Mouse (Mus musculus) layer of hippocampus, postnatal 25 days (tissue): ENCODE data around the gene Uck2. TPM values are rescaled to one million over a fixed set of nuclear protein-coding genes. Genes with fewer than 3 reads are reported as not detected.

Experiments used
- DNase-seq, 2 experiments: peaks; one replicate each; pipeline ENCODE4 v3.0.0; 2022; ENCODE audit warnings: mixed read lengths in 2 of 2, low spot score in 1 of 2; ENCODE audit errors: extremely low spot score in 1 of 2
- microRNA-seq, 2 experiments: library from miRNA; unstranded; fragments of <30 nt; microRNA quantifications; one replicate each; pipeline ENCODE4 v1.2.0; 2021
- total RNA-seq, 2 experiments: library from RNA; stranded (reverse); gene quantifications; 2 replicates each; pipeline ENCODE4 v1.2.3; 2021

Uck2 gene
- total RNA-seq, 2 experiments from 2014 or later, result 45.5 to 47.3 TPM

DNA sequence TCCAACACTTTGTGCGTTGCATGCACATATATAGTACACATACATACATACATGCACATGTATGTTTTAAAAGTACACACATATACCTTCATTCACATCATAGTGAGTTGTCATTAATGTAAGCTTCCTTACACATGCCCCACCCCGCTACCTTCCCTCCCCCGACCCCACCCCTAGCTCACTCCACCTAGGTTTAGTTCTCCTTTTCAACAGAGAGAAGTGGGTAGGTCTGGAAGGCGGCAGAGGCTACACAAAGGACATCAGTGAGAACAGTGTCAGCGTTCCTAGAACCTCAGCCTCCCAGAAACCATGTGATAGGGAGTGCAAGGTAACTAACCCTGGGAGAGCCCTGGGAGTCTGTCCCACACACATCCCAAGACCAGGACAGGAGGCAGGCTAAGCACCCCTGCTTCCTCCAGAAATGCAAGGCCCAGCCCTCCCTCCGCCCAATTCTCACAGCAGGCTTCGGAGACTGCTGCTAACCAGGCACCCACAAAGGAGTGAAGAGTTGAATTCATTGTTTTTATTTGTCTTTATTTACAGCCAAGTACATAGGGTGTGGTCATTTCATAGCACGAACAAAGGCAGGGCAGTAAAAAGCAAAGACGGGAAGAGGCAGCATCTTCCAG lies 62.6 kb downstream of the Uck2 start:
- no peak for DNase-seq

GRCm38 (mm10) chr1:167220303-167221174 lies 64.6 kb downstream of the Uck2 start:
- peak; percentile 77 to 94 for DNase-seq

- DNase-seq, result no peak
Observed at GRCm38 (mm10) chr1:167215460-167215859, 69.7 kb downstream of the Uck2 start.

DNA sequence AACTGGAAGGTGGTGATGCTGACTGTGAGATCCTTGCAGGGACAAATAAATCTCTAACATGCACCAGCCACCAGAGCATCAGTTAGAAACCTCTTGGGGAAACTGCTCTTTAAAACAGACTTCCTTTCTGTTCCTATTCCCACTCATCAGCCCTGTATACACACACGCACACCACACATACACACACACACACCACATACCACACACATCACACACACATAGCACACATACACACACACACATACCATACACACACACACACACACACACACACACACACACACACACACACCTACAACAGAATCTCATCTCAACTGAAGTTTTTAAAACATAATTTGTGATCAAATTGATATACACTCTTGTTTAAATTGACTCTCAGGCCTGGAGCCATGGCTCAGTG lies 72.4 kb downstream of the Uck2 start:
- no peak for DNase-seq

- DNase-seq, result peak; percentile 56 to 77
Observed at GRCm38 (mm10) chr1:167211979-167212614, 73.0 kb downstream of the Uck2 start.

GRCm38 (mm10) chr1:167208816-167209215 lies 76.3 kb downstream of the Uck2 start:
- DNase-seq, result no peak

DNA sequence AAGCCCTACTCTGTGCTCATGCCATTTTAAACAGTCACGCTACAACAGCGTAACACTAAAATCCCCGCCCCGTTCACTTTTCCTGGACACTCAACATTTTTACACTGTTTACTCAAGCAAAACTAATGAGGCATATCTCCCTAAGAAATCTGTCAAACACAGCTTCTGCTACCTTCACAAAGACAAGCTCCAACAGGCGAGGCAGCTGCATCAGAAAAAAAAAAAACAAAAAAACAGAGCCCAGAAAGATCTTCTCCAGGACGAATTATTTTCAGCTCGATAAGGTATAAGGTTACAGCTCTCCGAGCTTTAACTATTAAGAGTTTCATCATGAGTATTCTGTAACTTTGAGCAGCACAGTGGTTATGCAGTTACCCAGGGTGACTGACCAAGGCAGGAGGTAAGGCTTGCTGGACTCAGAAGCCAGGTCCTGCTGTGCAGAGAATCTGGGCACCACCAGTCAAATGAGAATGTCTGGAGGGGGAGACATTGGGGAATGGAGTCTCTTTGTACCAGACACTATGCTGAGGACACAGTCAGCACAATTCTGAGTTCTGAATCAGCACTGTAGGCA lies 79.9 kb downstream of the Uck2 start:
- DNase-seq, result no peak

DNA sequence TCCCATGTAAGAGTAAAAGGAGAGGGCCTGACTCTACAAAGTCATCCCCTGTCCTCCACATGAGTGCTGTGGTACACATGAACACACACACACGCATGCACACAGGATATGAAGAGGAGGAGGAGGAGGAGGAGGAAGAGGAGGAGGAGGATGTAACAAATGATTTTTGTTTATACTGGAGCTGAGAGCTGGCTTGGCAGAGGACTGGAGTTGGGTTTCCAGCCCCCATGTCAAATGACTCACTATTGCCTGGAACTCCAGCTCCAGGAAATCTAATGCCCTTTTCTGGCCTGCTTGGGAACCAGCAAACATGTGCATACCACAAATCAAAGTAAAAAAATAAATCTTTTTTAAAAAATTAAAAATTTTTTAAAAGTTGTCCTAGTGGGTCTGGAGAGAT lies 80.7 kb downstream of the Uck2 start:
- DNase-seq, result no peak

DNA sequence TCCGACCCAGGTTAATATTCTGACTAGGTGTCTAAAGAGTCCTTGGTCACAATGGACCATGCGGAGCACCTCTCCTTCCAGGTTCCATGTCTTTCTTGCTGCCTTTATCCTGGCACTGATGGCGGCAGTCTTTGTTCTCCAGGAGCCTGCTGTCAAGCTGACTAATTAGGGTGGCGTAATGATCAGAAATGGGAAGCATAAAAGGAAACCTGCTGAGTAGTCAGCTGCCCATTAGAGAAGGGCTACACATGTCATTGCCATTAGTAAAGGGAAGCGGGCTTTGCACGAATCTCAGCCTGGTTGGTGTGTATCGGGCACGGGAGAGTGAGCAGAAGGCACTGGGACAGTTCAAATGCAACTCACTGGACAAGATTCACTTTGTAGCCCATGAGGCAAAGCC lies 90.4 kb downstream of the Uck2 start:
- DNase-seq, result no peak

GRCm38 (mm10) chr1:167187791-167188190 lies 97.3 kb downstream of the Uck2 start:
- no peak for DNase-seq

DNA sequence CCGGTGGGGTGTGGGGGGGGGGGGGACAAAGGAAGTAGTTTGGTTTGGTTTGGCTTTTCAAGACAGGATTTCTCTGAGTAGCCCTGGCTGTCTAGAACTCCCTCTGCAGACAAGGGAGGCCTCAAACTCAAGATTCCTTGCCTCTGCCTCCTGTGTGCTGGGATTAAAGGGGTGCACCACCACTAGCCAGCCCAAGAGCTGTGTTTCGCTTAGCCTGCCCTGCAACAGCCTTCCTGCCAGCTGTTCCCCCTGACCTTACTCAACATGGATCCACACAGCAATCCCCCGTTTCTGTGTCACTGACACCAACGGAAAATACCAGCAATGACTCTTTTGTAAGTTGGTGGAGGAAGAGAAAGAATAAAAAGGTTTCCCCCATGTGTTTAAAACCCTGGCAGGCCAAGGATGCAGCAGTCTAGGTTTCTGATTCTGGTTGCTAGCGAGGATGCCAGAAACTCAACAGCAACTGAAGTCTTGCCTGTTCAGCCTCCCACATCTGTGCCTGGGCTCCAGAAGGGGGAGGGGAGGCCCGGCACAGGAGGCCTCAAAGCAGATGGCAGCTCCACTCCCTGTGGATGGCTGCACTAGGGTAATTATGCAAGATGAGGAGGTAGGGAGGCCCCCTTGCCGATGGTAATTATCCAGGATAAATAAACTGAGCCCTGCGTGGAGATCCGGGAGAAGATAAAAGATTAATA lies 103.1 kb downstream of the Uck2 start:
- peak; percentile 16 for DNase-seq

Small RNA genes lying within 50 kb of the gene (microRNA-seq; reads per million reads assigned to microRNA genes)
- 0 reads per million in 2 experiments for gene Mir6347

Other genes starting within 250 kb of the Uck2 start
- gene Tmco1, start 23.1 kb upstream of the Uck2 start, total RNA-seq, result 10 to 100 TPM; 50.9 to 56.8 TPM
- 10 to 100 TPM; 21.4 to 21.5 TPM for gene Aldh9a1, start 64.7 kb upstream of the Uck2 start, total RNA-seq
- gene Mgst3, start 108.5 kb upstream of the Uck2 start, total RNA-seq, result 10 to 100 TPM; 80.9 to 86.6 TPM
- gene Lrrc52, start 181.5 kb upstream of the Uck2 start, total RNA-seq, result not detected